Mouse (Mus musculus) thymus, adult 2 months (tissue): ENCODE measurements around the gene Lsm2. TPM values are rescaled to one million over a fixed set of nuclear protein-coding genes. Genes with fewer than 3 reads are reported as not detected.

ENCODE experiments used
- DNase-seq: peaks from one replicate; pipeline ENCODE4 v3.0.0; 2021
- H3K27ac ChIP-seq: fragments of 200-500 bp; 2 replicates; pipeline ENCODE4 v1.5.1; 2012; ENCODE audit warnings: low read length, control low read depth; ENCODE audit not compliant: control insufficient read depth, insufficient read depth
- H3K27me3 ChIP-seq: fragments of 200-500 bp; 2 replicates; pipeline ENCODE4 v1.6.1; 2012; ENCODE audit warnings: mild to moderate bottlenecking, low read length, moderate library complexity, mixed read lengths; ENCODE audit not compliant: control insufficient read depth, insufficient read depth
- H3K36me3 ChIP-seq: fragments of 200-500 bp; 2 replicates; pipeline ENCODE4 v1.6.1; 2012; ENCODE audit warnings: mild to moderate bottlenecking, low read length, moderate library complexity; ENCODE audit not compliant: control insufficient read depth, insufficient read depth
- H3K4me1 ChIP-seq: fragments of 200-500 bp; replicated peaks from 2 replicates; pipeline ENCODE4 v1.6.1; 2012; ENCODE audit warnings: low read length; ENCODE audit not compliant: control insufficient read depth, insufficient read depth
- H3K4me3 ChIP-seq: fragments of 200-500 bp; 2 replicates; pipeline ENCODE4 v1.5.1; 2012; ENCODE audit warnings: mild to moderate bottlenecking, low read length, control low read depth, moderate library complexity; ENCODE audit not compliant: control insufficient read depth, insufficient read depth
- CTCF ChIP-seq: fragments of 200-500 bp; IDR thresholded peaks from 2 replicates; pipeline ENCODE4 v1.5.1; 2012; ENCODE audit warnings: mild to moderate bottlenecking, control low read depth, low read length, moderate library complexity, borderline replicate concordance; ENCODE audit not compliant: control insufficient read depth, poor library complexity, insufficient read depth; ENCODE audit errors: extremely low read depth
- POLR2A ChIP-seq: fragments of 200-500 bp; IDR thresholded peaks from 2 replicates; pipeline ENCODE4 v1.6.1; 2012; ENCODE audit warnings: mild to moderate bottlenecking, low read length, control low read depth, moderate library complexity; ENCODE audit not compliant: control insufficient read depth, poor library complexity, insufficient read depth; ENCODE audit errors: extremely low read depth
- WGBS: fragments of 180-500 bp; shearing (Covaris S2); methylation state at CpG from one replicate; pipeline ENCODE4 v1.1.7; 2018; 5-methylcytosine and 5-hydroxymethylcytosine counted together
- polyA plus RNA-seq: library from polyadenylated mRNA; depleted of rRNA; stranded (reverse); fragments of >200 nt; gene quantifications from 2 replicates; pipeline ENCODE4 v1.2.3, GENCODE M21; 2012

Lsm2 gene
- polyA plus RNA-seq, 1 experiment, result 207 TPM

DNA sequence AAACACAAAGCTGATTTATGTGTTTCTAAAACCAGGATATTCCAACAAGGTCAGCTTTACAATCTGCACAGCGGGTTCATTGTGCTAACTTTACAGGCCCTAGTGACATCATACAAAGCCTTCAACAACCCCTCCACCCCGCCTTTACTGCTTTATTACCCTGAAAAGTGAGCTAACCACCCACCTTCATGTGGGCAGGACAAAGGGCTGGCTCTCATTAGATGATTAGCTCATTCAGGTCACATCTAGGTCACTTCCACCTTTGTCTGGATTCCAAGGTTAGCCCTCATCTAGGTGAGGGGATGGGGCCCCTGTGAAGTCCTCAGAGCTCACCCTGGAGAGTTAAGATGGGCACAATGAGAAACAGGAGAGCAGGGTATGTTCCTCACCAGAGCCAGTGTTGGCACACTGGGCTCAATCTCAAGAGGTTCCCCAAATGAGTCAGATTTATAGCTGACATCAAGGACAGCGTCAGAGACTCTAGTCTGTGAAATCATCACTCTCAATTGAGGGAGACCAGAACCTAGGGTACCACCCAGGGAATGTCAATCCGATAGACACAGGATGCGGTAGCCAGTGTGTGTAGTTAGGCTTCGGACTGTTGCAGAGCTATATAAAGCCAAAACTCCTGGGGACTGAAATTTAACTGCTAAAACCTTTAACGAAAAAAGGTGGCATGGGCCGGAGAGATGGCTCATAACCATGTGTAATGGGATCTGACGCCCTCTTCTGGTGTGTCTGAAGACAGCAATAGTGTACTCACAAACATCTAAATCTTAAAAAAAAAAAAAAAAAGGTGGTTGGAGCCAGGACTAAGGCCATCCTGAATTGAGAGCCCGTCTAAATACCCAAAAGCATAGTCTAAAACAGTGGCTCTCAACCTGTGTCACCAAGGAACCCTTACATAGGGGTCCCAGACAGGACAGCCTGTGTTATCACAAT, 30.9 kb upstream of the Lsm2 start:
- H3K36me3 ChIP-seq, result no peaks in the 10 kb centered on the region
- 50% methylated on average over 10 of the region's 10 CpGs for WGBS
- peaks cover 5% of the 10 kb centered on the region for H3K4me1 ChIP-seq
- no peaks in the 10 kb centered on the region; the same call in 1 of the 2 replicates for H3K27me3 ChIP-seq
- DNase-seq, result no peak
- no peak overlapping the region for H3K27ac ChIP-seq
- H3K4me3 ChIP-seq, result no peak overlapping the region
- no peak for TF ChIP-seq POLR2A
- no peak for TF ChIP-seq CTCF

DNA sequence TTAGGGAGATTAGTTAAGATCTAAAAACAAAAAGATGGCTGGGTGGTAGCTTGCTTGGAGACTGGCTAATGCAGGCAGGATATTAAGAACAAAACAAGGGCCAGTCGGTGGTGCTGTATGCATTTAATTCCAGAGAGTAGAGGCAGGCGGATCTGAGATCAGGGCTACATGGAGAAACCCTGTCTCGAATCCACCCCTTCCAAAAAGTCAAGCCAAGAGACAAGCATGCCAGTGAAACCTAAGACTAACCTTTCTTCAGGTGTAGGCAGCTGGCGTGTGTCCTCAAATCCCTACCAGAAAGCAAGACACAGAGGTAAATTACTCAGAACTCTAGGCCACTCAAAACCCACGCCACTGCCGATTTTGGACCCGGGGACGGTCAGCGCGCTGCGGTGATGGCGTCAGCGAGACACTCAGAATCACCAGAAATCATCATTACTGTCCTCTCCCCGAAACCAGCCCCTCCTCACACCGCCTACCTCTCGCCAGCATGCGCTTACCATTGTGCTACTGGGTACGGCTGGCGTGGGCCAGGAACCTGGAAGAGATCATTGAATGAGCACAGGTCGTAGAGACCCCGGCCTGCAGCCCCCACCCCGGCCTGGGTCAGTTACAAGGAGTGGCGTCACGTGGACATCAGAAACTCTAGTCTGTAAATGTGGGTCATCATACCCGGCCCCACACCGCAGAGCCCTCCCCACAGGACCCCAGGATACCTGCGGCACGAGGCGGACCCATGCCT, 29.9 kb upstream of the Lsm2 start:
- H3K27me3 ChIP-seq, result no peaks in the 10 kb centered on the region; the same call in 1 of the 2 replicates
- 0 out of 2 replicates have a peak overlapping the region, but pooled peaks have one; percentile 6 for H3K27ac ChIP-seq
- DNase-seq, result no peak
- peaks cover 5% of the 10 kb centered on the region for H3K4me1 ChIP-seq
- under 1% methylated on average over 29 of the region's 29 CpGs for WGBS
- peak overlapping the region; percentile 99 for H3K4me3 ChIP-seq
- TF ChIP-seq CTCF (0 out of 2 replicates have a peak, but pooled peaks have one; percentile 33), POLR2A (no peak)
- no peaks in the 10 kb centered on the region for H3K36me3 ChIP-seq

DNA sequence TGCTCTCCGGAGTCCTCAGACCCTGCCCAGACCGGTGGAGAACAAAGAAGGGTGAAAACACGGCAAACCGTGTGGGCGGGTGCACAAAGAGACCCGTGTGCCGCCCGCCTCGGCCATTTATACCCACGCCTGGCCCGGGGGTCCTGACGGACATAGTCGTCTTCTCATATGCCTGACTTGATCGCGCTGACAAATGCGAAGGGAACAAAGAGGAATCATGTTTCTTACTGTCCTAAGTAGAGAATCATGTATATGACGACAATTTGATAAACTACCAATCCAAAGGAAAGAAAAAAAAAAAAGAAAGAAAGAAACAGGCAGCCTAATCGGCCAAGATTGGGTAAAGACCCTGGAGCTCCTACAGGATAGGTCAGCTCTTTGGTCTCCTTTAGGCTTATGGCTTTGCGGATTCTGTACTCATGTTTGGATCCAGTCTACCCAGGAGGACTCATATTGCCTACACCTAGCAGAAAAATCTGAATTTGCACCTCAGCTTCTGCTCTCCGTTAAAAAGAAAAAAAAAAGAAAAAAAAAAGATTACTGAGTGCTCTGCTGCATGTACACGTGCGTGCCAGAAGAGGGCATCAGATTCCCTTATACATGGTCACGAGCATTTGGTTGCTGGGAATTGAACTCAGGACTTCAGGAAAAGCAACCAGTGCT, 29.2 kb upstream of the Lsm2 start:
- H3K27ac ChIP-seq, result 0 out of 2 replicates have a peak overlapping the region, but pooled peaks have one; percentile 6
- peak overlapping the region; percentile 99 for H3K4me3 ChIP-seq
- H3K27me3 ChIP-seq, result no peaks in the 10 kb centered on the region; the same call in 1 of the 2 replicates
- H3K4me1 ChIP-seq, result peaks cover 5% of the 10 kb centered on the region
- TF ChIP-seq POLR2A (peak; percentile 79), CTCF (no peak)
- no peaks in the 10 kb centered on the region for H3K36me3 ChIP-seq
- peak; percentile 74 for DNase-seq
- WGBS, result under 1% methylated on average over 23 of the region's 23 CpGs

DNA sequence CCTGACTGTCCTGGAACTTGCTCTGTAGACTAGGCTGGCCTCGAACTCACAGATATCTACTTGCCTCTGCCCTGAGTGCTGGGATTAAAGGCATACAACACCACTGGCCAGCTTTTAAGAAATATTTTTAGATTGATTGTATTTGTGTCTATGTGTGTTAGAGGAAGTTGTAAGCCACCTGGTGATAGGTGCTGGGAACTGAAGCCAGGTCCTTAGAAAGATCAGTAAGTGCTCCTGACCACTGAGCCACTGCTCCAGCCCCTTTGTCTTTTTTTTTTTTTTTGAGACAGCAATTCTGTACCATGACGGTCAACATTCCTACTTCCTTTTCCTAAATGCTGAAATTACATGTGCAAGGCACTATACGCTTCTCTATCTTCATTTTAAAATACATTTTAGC, 28.4 kb upstream of the Lsm2 start:
- WGBS, result 88% methylated on average over 3 of the region's 3 CpGs
- Histone ChIP-seq H3K36me3 (no peaks in the 10 kb centered on the region), H3K4me1 (peaks cover 5% of the 10 kb centered on the region), H3K27me3 (no peaks in the 10 kb centered on the region; the same call in 1 of the 2 replicates), H3K27ac (no peak overlapping the region), H3K4me3 (no peak overlapping the region)
- DNase-seq, result no peak
- no peak for TF ChIP-seq POLR2A
- TF ChIP-seq CTCF, result no peak

DNA sequence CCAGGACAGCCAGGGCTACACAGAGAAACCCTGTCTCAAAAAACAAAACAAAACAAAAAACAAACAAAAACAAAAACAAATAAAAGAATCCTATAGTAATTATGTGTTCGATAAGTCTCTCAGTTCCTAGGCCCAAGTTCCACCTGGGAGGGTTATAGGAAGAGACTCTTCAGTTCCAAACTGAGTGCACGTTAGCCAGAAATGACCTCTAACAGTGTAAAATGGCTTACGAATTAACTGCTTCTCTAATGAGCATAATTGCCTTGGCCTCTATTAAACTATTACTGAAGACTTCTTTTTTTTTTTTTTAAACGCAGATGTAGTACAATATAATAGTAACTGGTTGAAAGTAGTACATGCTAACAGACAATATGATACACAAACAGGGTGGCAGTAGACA, 27.8 kb upstream of the Lsm2 start:
- H3K36me3 ChIP-seq, result no peaks in the 10 kb centered on the region
- DNase-seq, result no peak
- H3K4me1 ChIP-seq, result peaks cover 5% of the 10 kb centered on the region
- 95% methylated on average over 4 of the region's 4 CpGs for WGBS
- H3K4me3 ChIP-seq, result no peak overlapping the region
- H3K27me3 ChIP-seq, result no peaks in the 10 kb centered on the region; the same call in 1 of the 2 replicates
- TF ChIP-seq POLR2A, result no peak
- no peak for TF ChIP-seq CTCF
- H3K27ac ChIP-seq, result no peak overlapping the region

DNA sequence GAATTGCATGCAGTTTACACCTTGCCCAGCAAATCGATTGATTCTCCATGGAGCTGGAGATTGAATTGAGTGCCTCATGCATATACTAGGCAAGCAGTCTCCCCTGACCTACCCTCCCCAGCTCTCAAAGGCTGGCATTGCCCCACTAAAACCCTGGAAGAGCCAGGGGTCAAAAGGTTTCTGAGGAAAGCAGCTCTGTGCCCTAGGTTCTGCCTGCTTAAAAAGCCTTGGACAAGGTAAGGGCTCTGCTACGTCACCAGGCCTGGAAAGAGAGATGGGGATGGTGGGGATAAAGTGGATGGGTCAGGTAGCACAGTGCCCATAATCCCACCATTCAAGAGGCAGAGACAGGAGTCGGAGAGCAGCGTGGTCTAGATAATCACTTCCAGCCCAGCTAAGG, 26.8 kb upstream of the Lsm2 start:
- H3K27ac ChIP-seq, result no peak overlapping the region
- no peak for DNase-seq
- no peak overlapping the region for H3K4me3 ChIP-seq
- no peaks in the 10 kb centered on the region for H3K36me3 ChIP-seq
- peaks cover 8% of the 10 kb centered on the region for H3K4me1 ChIP-seq
- 96% methylated on average over 4 of the region's 4 CpGs for WGBS
- TF ChIP-seq POLR2A (no peak), CTCF (no peak)
- H3K27me3 ChIP-seq, result no peaks in the 10 kb centered on the region; the same call in 1 of the 2 replicates
